Comparison of ENCODE assay signal across 9 mouse cellular contexts in genomic region chr2:174453681-174454080, GRCm38 (mm10). TPM values are rescaled to one million over a fixed set of nuclear protein-coding genes. Genes with fewer than 3 reads are reported as not detected.
A peak's percentile ranks its signal among the peaks of the same experiment; 100 is the strongest.
DNase-seq lines count a peak whose midpoint lies in the region; ATAC-seq and TF ChIP-seq lines count a peak whose summit lies in the region.
"Had no signal": no experiment of that assay in that cellular context is flagged by ENCODE, and none has a peak within 500 bp of the region (broad histone marks: within the 10 kb centered on the region; RNA-seq: fewer than 3 reads in every experiment).

No protein-coding gene starts in this region.

- TF ChIP-seq RAD21 in MEL (IDR thresholded peaks at IDR 0.05; ENCODE audit: low read depth, low read length) = peak; percentile 62

- intact Hi-C loops in heart, adult 2 months (cut with DNase I) = loop anchor here (5.0 kb wide), 1 partner anchor 141 kb away; no protein-coding TSS in a partner anchor
- intact Hi-C loops in heart, postnatal 36 days (cut with DNase I) = loop anchor here (1.0 kb wide), 1 partner anchor 142 kb away; no protein-coding TSS in a partner anchor

- no peak for DNase-seq in heart, adult 2 months
- DNase-seq in heart, postnatal 36 days = no peak
- DNase-seq in MEL (ENCODE audit: low read depth, low spot score) = peak; percentile 94
- DNase-seq in left cerebral cortex, adult 11 months (ENCODE audit: low spot score) = no peak
- DNase-seq in layer of hippocampus, adult 11-12 months (ENCODE audit: low spot score) = no peak
- DNase-seq in hindbrain, embryonic 10.5 days (ENCODE audit: low spot score) = no peak

- no peak overlapping the region for H3K4me3 ChIP-seq in heart, adult 2 months
- H3K4me3 ChIP-seq in MEL (ENCODE audit: control insufficient read depth in 1 of 2, insufficient read depth in 1 of 2, low read depth in 2 of 2, low read length in 2 of 2) = peak overlapping the region; percentile 34 to 54
- H3K4me3 ChIP-seq in heart, embryonic 13.5 days = no peak overlapping the region
- H3K4me3 ChIP-seq in hindbrain, embryonic 10.5 days = no peak overlapping the region
- H3K4me3 ChIP-seq: embryonic facial prominence, embryonic 13.5 days had no signal

- no peak overlapping the region for H3K9ac ChIP-seq in heart, adult 2 months (ENCODE audit: low read depth, low read length)
- peak overlapping the region; percentile 53 for H3K9ac ChIP-seq in MEL (ENCODE audit: control insufficient read depth, low read depth, low read length, poor library complexity, severe bottlenecking)
- no peak overlapping the region for H3K9ac ChIP-seq in heart, embryonic 13.5 days
- H3K9ac ChIP-seq: embryonic facial prominence, embryonic 13.5 days had no signal

- no peaks in the 10 kb centered on the region for H3K79me2 ChIP-seq in heart, adult 2 months (replicated peaks; ENCODE audit: control insufficient read depth, insufficient read depth, low read length)
- no peaks in the 10 kb centered on the region for H3K79me2 ChIP-seq in MEL (ENCODE audit: control insufficient read depth, insufficient read depth, low read length, poor library complexity)

- no peak for ATAC-seq in heart, embryonic 13.5 days (ENCODE audit: extremely low read depth, insufficient number of reproducible peaks, low FRiP score, low TSS enrichment)
- peak; percentile 76 for ATAC-seq in megakaryocyte, adult 5-6 weeks (ENCODE audit: poor library complexity, severe bottlenecking)

- TF ChIP-seq CTCF in heart, adult 2 months (IDR thresholded peaks at IDR 0.05) = peak; percentile 57
- peak; percentile 41 to 82 (median 78) for TF ChIP-seq CTCF in MEL (IDR thresholded peaks at IDR 0.05 in 2 of 3, conservative IDR thresholded peaks at IDR 0.05 in 1 of 3; ENCODE audit: control insufficient read depth in 1 of 3, insufficient read depth in 1 of 3, low read depth in 2 of 3, low read length in 3 of 3, poor library complexity in 1 of 3, severe bottlenecking in 1 of 3)

- no peak for TF ChIP-seq POLR2A in heart, adult 2 months (IDR thresholded peaks at IDR 0.05; ENCODE audit: insufficient read depth, low read depth, low read length)
- peak in 1 of 2 experiments; percentile 46; a peak in 1 of 4 replicates for TF ChIP-seq POLR2A in MEL (IDR thresholded peaks at IDR 0.05; ENCODE audit: control insufficient read depth in 1 of 2, insufficient read depth in 1 of 2, low read depth in 1 of 2, low read length in 2 of 2, poor library complexity in 1 of 2)

- H3K9me3 ChIP-seq in MEL (replicated peaks; ENCODE audit: insufficient read depth, low read length) = no peaks in the 10 kb centered on the region
- H3K9me3 ChIP-seq in heart, embryonic 13.5 days = no peaks in the 10 kb centered on the region
- H3K9me3 ChIP-seq in hindbrain, embryonic 10.5 days = no peaks in the 10 kb centered on the region
- H3K9me3 ChIP-seq: embryonic facial prominence, embryonic 13.5 days had no signal

- WGBS in heart, adult 2 months = 58% methylated on average over 7 of the region's 7 CpGs
- WGBS in heart, embryonic 13.5 days = 43% methylated on average over 7 of the region's 7 CpGs
- 77% methylated on average over 7 of the region's 7 CpGs for WGBS in hindbrain, embryonic 10.5 days

- no peak overlapping the region for H3K27ac ChIP-seq in heart, adult 2 months
- H3K27ac ChIP-seq in MEL (ENCODE audit: control insufficient read depth, low read depth, low read length) = peak overlapping the region; percentile 82
- H3K27ac ChIP-seq in heart, embryonic 13.5 days (replicated peaks) = no peak overlapping the region
- no peak overlapping the region for H3K27ac ChIP-seq in hindbrain, embryonic 10.5 days
- H3K27ac ChIP-seq: embryonic facial prominence, embryonic 13.5 days had no signal

- H3K4me1 ChIP-seq in heart, adult 2 months (ENCODE audit: control insufficient read depth, insufficient read depth, low read length) = no peaks in the 10 kb centered on the region
- H3K4me1 ChIP-seq in MEL (ENCODE audit: control insufficient read depth in 1 of 2, insufficient read depth in 2 of 2, low read length in 2 of 2) = peaks cover 11 to 33% of the 10 kb centered on the region in 2 experiments
- H3K4me1 ChIP-seq in heart, embryonic 13.5 days = peaks cover 5% of the 10 kb centered on the region
- peaks cover 16% of the 10 kb centered on the region for H3K4me1 ChIP-seq in hindbrain, embryonic 10.5 days (replicated peaks)
- H3K4me1 ChIP-seq: embryonic facial prominence, embryonic 13.5 days had no signal

- peak overlapping the region; percentile 6; the same call in 1 of the 2 replicates for H3K4me2 ChIP-seq in heart, embryonic 13.5 days
- H3K4me2 ChIP-seq: embryonic facial prominence, embryonic 13.5 days had no signal

- no peak for TF ChIP-seq EP300 in heart, adult 2 months (IDR thresholded peaks at IDR 0.05; ENCODE audit: insufficient read depth, low read depth, low read length)
- TF ChIP-seq EP300 in MEL (IDR thresholded peaks at IDR 0.05; ENCODE audit: low read depth in 1 of 2, low read length in 2 of 2) = peak; percentile 90 to 95

- no peaks in the 10 kb centered on the region for H3K36me3 ChIP-seq in heart, adult 2 months (ENCODE audit: control insufficient read depth, insufficient read depth, low read length)
- peaks cover 0 to 18% of the 10 kb centered on the region in 2 experiments; a peak in 2 of 4 replicates for H3K36me3 ChIP-seq in MEL (ENCODE audit: control insufficient read depth in 1 of 2, insufficient read depth in 2 of 2, low read length in 2 of 2)
- H3K36me3 ChIP-seq in heart, embryonic 13.5 days = no peaks in the 10 kb centered on the region
- H3K36me3 ChIP-seq in hindbrain, embryonic 10.5 days = no peaks in the 10 kb centered on the region
- H3K36me3 ChIP-seq: embryonic facial prominence, embryonic 13.5 days had no signal

- H3K27me3 ChIP-seq in heart, adult 2 months (ENCODE audit: control insufficient read depth, insufficient read depth, low read length) = no peaks in the 10 kb centered on the region
- H3K27me3 ChIP-seq in MEL (ENCODE audit: control insufficient read depth in 1 of 2, insufficient read depth in 2 of 2, low read length in 2 of 2) = no peaks in the 10 kb centered on the region
- no peaks in the 10 kb centered on the region for H3K27me3 ChIP-seq in heart, embryonic 13.5 days (replicated peaks)
- no peaks in the 10 kb centered on the region for H3K27me3 ChIP-seq in hindbrain, embryonic 10.5 days (ENCODE audit: insufficient read depth, poor library complexity, severe bottlenecking)
- H3K27me3 ChIP-seq: embryonic facial prominence, embryonic 13.5 days had no signal

RNA-seq across cellular contexts. Expression of gene Tubb1, which starts 3.2 kb away (rescaled TPM):
- 10 to 100 TPM in 1 of 2 experiments, 1 to 10 TPM in 1; 4.1 to 21.4 TPM for total RNA-seq in heart, adult 2 months (2021)
- 6.8 and 9.7 TPM in 2 replicates for polyA plus RNA-seq in heart, adult 2 months (2012; rRNA removed)
- total RNA-seq in heart, postnatal 36 days (2021) = 1 to 10 TPM; 3.8 to 4.1 TPM
- 3.1 and 3.5 TPM in 2 replicates for total RNA-seq in MEL (2012; rRNA removed)
- polyA plus RNA-seq in MEL (2012; ENCODE audit: insufficient read depth in 1 of 2, insufficient read length in 2 of 2, low read depth in 1 of 2, low replicate concordance in 2 of 2, missing spikeins in 1 of 2) = 1 to 10 TPM in 1 of 2 experiments, not detected in 1; 2.6 TPM
- 5.2 and 5.4 TPM in 2 replicates for polyA plus RNA-seq in heart, embryonic 13.5 days (2015; fragmentation: Nextera tagmentation; extraction: Ambion mirVana)
- total RNA-seq in megakaryocyte, adult 5-6 weeks (2015) = not detected in 2 replicates
- 0.26 and 0.53 TPM in 2 replicates for total RNA-seq in megakaryocyte, adult 5-6 weeks (2017)
- 5.5 and 5.7 TPM in 2 replicates for polyA plus RNA-seq in hindbrain, embryonic 10.5 days (2016; fragmentation: Nextera tagmentation; extraction: Ambion mirVana)

RNA-seq across cellular contexts. Expression of gene Atp5e, which starts 10.2 kb away (rescaled TPM):
- total RNA-seq in heart, adult 2 months (2021) = 1,000 to 10,000 TPM; 1,426 to 1,687 TPM
- polyA plus RNA-seq in heart, adult 2 months (2012; rRNA removed) = 969 and 1,190 TPM in 2 replicates
- total RNA-seq in heart, postnatal 36 days (2021) = 1,000 to 10,000 TPM; 1,605 to 1,606 TPM
- 521 and 561 TPM in 2 replicates for total RNA-seq in MEL (2012; rRNA removed)
- polyA plus RNA-seq in MEL (2012; ENCODE audit: insufficient read depth in 1 of 2, insufficient read length in 2 of 2, low read depth in 1 of 2, low replicate concordance in 2 of 2, missing spikeins in 1 of 2) = 100 to 1,000 TPM in 1 of 2 experiments, not detected in 1; 225 TPM
- polyA plus RNA-seq in heart, embryonic 13.5 days (2015; fragmentation: Nextera tagmentation; extraction: Ambion mirVana) = 1,102 and 1,120 TPM in 2 replicates
- 421 and 466 TPM in 2 replicates for total RNA-seq in megakaryocyte, adult 5-6 weeks (2015)
- 212 and 256 TPM in 2 replicates for total RNA-seq in megakaryocyte, adult 5-6 weeks (2017)
- 623 and 749 TPM in 2 replicates for polyA plus RNA-seq in hindbrain, embryonic 10.5 days (2016; fragmentation: Nextera tagmentation; extraction: Ambion mirVana)

RNA-seq across cellular contexts. Expression of gene Ctsz, which starts 14.8 kb away (rescaled TPM):
- 10 to 100 TPM; 31.1 to 34.4 TPM for total RNA-seq in heart, adult 2 months (2021)
- polyA plus RNA-seq in heart, adult 2 months (2012; rRNA removed) = 49.5 and 59.5 TPM in 2 replicates
- 10 to 100 TPM; 33.9 to 36.0 TPM for total RNA-seq in heart, postnatal 36 days (2021)
- total RNA-seq in MEL (2012; rRNA removed) = 113 and 118 TPM in 2 replicates
- 10 to 100 TPM in 1 of 2 experiments, not detected in 1; 93.7 TPM for polyA plus RNA-seq in MEL (2012; ENCODE audit: insufficient read depth in 1 of 2, insufficient read length in 2 of 2, low read depth in 1 of 2, low replicate concordance in 2 of 2, missing spikeins in 1 of 2)
- polyA plus RNA-seq in heart, embryonic 13.5 days (2015; fragmentation: Nextera tagmentation; extraction: Ambion mirVana) = 118 and 126 TPM in 2 replicates
- total RNA-seq in megakaryocyte, adult 5-6 weeks (2015) = 265 and 282 TPM in 2 replicates
- 388 and 414 TPM in 2 replicates for total RNA-seq in megakaryocyte, adult 5-6 weeks (2017)
- 104 and 109 TPM in 2 replicates for polyA plus RNA-seq in hindbrain, embryonic 10.5 days (2016; fragmentation: Nextera tagmentation; extraction: Ambion mirVana)

RNA-seq across cellular contexts. Expression of gene Prelid3b, which starts 19.2 kb away (rescaled TPM):
- total RNA-seq in heart, adult 2 months (2021) = 10 to 100 TPM; 53.1 to 57.8 TPM
- 58.8 and 87.6 TPM in 2 replicates for polyA plus RNA-seq in heart, adult 2 months (2012; rRNA removed)
- 10 to 100 TPM; 56.5 to 65.8 TPM for total RNA-seq in heart, postnatal 36 days (2021)
- total RNA-seq in MEL (2012; rRNA removed) = 137 and 142 TPM in 2 replicates
- 100 to 1,000 TPM; 189 to 210 TPM for polyA plus RNA-seq in MEL (2012; ENCODE audit: insufficient read depth in 1 of 2, insufficient read length in 2 of 2, low read depth in 1 of 2, low replicate concordance in 2 of 2, missing spikeins in 1 of 2)
- polyA plus RNA-seq in heart, embryonic 13.5 days (2015; fragmentation: Nextera tagmentation; extraction: Ambion mirVana) = 125 and 140 TPM in 2 replicates
- 62.1 and 66.9 TPM in 2 replicates for total RNA-seq in megakaryocyte, adult 5-6 weeks (2015)
- total RNA-seq in megakaryocyte, adult 5-6 weeks (2017) = 141 and 145 TPM in 2 replicates
- polyA plus RNA-seq in hindbrain, embryonic 10.5 days (2016; fragmentation: Nextera tagmentation; extraction: Ambion mirVana) = 122 and 127 TPM in 2 replicates

RNA-seq across cellular contexts. Expression of gene Nelfcd, which starts 38.1 kb away (rescaled TPM):
- total RNA-seq in heart, adult 2 months (2021) = 10 to 100 TPM; 26.5 to 30.3 TPM
- 38.1 and 47.5 TPM in 2 replicates for polyA plus RNA-seq in heart, adult 2 months (2012; rRNA removed)
- total RNA-seq in heart, postnatal 36 days (2021) = 10 to 100 TPM; 29.3 to 31.4 TPM
- 43.8 and 46.8 TPM in 2 replicates for total RNA-seq in MEL (2012; rRNA removed)
- 10 to 100 TPM; 74.8 to 89.0 TPM for polyA plus RNA-seq in MEL (2012; ENCODE audit: insufficient read depth in 1 of 2, insufficient read length in 2 of 2, low read depth in 1 of 2, low replicate concordance in 2 of 2, missing spikeins in 1 of 2)
- polyA plus RNA-seq in heart, embryonic 13.5 days (2015; fragmentation: Nextera tagmentation; extraction: Ambion mirVana) = 78.4 and 82.0 TPM in 2 replicates
- total RNA-seq in megakaryocyte, adult 5-6 weeks (2015) = 24.5 and 25.5 TPM in 2 replicates
- total RNA-seq in megakaryocyte, adult 5-6 weeks (2017) = 26.3 and 39.0 TPM in 2 replicates
- polyA plus RNA-seq in hindbrain, embryonic 10.5 days (2016; fragmentation: Nextera tagmentation; extraction: Ambion mirVana) = 196 TPM in 2 replicates

Comparison
In these comparisons a context has a peak if more than half of its experiments do, and no peak if none do; other contexts are left out.
1. H3K4me3 ChIP-seq: peak in MEL (2 of 2); none in heart, adult 2 months (single experiment), heart, embryonic 13.5 days (single experiment) and hindbrain, embryonic 10.5 days (single experiment).